Mouse (Mus musculus): ENCODE data around the gene Abat. TPM values are rescaled to one million over a fixed set of nuclear protein-coding genes. Genes with fewer than 3 reads are reported as not detected.
A peak's percentile ranks its signal among the peaks of the same experiment; 100 is the strongest.

Abat gene
- polyA plus RNA-seq (2015; fragmentation: Nextera tagmentation; extraction: Ambion mirVana), result 111 TPM in 2 replicates

DNA sequence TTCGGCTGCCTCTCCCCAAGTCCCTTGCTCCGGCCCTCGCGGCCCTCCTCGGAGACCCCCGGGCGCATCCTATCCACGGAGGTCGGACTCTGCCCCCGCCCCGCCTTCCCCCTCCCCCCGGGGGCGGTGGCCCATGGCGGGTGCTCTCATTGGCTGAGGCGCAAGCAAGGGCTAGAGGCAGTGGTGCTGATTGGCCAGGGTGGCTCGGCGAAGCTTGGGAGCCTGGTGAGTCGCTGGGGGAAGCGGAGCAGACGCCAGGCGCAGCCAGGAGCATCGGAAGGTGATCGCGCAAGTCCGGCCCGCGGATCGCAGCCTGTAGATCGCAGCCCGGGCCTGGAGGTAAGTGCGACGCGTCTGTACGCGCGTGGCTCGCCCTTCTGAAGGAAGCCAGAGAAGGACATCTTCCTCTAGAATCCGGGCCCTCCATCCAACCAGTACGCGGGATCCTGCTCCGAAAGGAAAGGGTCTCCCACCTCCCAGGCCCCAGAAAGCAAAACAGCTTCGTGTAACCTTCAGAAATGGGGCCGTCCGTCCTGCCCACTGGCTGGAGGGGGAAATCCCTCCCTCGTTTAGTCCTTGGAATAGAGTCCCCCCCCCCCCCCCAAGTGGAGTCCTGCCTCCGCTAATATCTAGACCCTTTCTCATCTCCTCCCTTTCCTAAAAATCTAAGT is at the start of gene Abat:
Abat (plus strand) TSS at position 194 of the 671 bp plus-strand sequence.
- peak within 1 kb of the TSS; percentile 76 for H3K9ac ChIP-seq (replicated peaks)
- ATAC-seq (ENCODE audit: low FRiP score), result peak; percentile 99
- no peaks in the 10 kb centered on the region for H3K36me3 ChIP-seq
- H3K9me3 ChIP-seq (replicated peaks), result no peaks in the 10 kb centered on the region
- peak within 1 kb of the TSS; percentile 72 for H3K4me3 ChIP-seq (replicated peaks)
- peak within 1 kb of the TSS; percentile 82 for H3K27ac ChIP-seq (replicated peaks)
- no peaks in the 10 kb centered on the region for H3K27me3 ChIP-seq (replicated peaks)
- H3K4me1 ChIP-seq, result peaks cover 50% of the 10 kb centered on the region
- WGBS, result under 1% methylated on average over 45 of the region's 46 CpGs
- H3K4me2 ChIP-seq, result peak within 1 kb of the TSS; percentile 75

DNA sequence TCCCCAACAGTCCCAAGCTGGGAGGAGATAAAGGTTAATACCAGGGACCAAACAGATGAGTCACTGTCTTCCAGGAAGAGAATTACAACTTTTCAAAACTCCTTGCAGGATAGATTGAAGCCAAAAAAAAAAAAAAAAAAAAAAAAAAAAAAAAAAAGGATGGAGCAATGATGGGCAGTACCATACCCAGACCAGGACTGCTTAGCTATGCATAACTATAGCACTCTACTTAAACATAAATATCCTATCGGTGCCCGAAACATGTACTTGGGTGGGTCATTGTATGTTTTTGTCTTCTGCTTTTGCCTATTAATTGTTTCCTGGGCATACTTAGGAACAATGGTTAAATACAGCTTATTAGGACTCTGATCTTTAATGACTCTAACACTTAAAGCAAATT is 43.1 kb upstream of the Abat start:
- Histone ChIP-seq H3K36me3 (no peaks in the 10 kb centered on the region), H3K9me3 (replicated peaks) (no peaks in the 10 kb centered on the region), H3K27me3 (replicated peaks) (no peaks in the 10 kb centered on the region; the same call in 1 of the 2 replicates), H3K9ac (replicated peaks) (no peak overlapping the region), H3K4me2 (peak overlapping the region; percentile 89), H3K4me1 (peaks cover 14% of the 10 kb centered on the region), H3K27ac (replicated peaks) (no peak overlapping the region), H3K4me3 (replicated peaks) (peak overlapping the region; percentile 81)
- 81% methylated on average over 2 of the region's 2 CpGs for WGBS
- ATAC-seq (ENCODE audit: low FRiP score), result peak; percentile 68; the same call in 1 of the 2 replicates

DNA sequence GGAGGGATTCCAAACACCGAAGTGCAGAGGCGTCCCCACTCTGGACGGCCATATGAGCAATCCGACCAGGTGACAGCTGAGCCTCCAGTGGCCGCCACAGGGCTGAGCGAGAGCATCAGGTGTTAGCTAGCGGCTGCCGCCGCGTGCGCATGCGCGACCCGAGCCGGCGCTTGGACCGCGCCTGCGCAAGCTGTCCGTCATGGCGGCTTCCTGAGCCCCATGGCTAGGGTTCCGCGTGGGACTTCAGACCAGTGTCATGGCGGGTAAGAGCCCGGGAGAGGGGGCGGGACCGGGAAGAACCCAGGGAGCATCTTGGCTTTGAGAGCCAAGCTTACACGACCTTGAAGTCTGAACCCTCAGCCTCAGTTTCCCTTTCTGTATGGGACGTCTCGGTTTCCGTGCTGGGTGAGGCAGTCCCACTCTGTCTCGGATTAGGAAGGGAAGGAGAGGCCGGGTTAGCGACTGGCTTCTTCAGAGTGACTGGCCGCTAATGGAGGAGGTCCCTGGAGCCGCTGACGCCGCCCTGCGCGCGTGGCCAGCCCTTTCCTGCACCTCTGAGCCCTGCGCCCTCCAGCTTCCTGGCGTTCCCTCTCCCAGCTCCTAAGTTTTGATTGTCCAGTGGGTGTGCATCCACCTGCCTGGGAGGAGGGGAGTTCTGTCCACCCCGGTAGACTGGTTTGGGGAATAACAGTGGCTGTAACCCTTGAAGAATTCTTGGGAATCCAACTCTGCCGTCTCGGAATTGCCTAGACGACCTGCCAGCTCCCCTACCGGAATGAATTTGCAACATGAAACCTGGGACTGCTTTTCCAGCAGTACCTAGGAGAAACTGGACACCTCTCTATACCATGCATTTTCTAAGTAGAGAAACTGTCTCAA is 42.4 kb upstream of the Abat start, which contains the start of gene Mettl22:
Mettl22 (plus strand) TSS at position 186 of the 879 bp plus-strand sequence.
- WGBS, result under 1% methylated on average over 48 of the region's 48 CpGs
- Histone ChIP-seq H3K9ac (replicated peaks) (peak within 1 kb of the TSS; percentile 76), H3K27ac (replicated peaks) (peak within 1 kb of the TSS; percentile 84), H3K27me3 (replicated peaks) (no peaks in the 10 kb centered on the region; the same call in 1 of the 2 replicates), H3K9me3 (replicated peaks) (no peaks in the 10 kb centered on the region), H3K4me1 (peaks cover 14% of the 10 kb centered on the region), H3K36me3 (no peaks in the 10 kb centered on the region), H3K4me2 (peak within 1 kb of the TSS; percentile 89), H3K4me3 (replicated peaks) (peak within 1 kb of the TSS; percentile 81)
- ATAC-seq (ENCODE audit: low FRiP score), result peak; percentile 98

DNA sequence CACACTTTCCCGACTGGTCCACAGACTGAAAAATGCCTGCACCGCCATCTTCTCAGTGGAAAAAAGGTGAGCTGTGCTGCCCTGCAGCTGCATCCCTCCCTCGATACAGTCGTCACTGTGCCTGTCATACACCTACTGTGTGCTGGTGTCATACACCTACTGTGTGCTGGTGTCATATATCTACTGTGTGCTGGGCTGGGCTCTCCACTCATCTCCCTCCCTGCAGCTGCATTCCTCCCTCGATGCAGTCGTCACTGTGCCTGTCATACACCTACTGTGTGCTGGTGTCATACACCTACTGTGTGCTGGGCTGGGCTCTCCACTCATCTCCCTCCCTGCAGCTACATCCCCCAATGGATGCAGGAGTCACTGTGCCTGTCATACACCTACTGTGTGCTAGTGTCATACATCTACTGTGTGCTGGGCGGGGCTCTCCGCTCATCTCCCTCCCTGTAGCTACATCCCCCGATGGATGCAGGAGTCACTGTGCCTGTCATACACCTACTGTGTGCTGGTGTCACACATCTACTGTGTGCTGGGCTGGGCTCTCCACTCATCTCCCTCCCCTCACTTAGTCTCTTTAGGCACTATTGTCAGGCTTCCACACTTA is 25.7 kb upstream of the Abat start:
- H3K9me3 ChIP-seq (replicated peaks), result no peaks in the 10 kb centered on the region
- H3K27ac ChIP-seq (replicated peaks), result no peak overlapping the region
- 96% methylated on average over 9 of the region's 9 CpGs for WGBS
- H3K36me3 ChIP-seq, result peaks cover 51% of the 10 kb centered on the region
- no peak overlapping the region for H3K4me3 ChIP-seq (replicated peaks)
- H3K4me1 ChIP-seq, result peaks cover 11% of the 10 kb centered on the region
- no peaks in the 10 kb centered on the region for H3K27me3 ChIP-seq (replicated peaks)
- H3K9ac ChIP-seq (replicated peaks), result no peak overlapping the region
- no peak overlapping the region for H3K4me2 ChIP-seq
- ATAC-seq (ENCODE audit: low FRiP score), result no peak

DNA sequence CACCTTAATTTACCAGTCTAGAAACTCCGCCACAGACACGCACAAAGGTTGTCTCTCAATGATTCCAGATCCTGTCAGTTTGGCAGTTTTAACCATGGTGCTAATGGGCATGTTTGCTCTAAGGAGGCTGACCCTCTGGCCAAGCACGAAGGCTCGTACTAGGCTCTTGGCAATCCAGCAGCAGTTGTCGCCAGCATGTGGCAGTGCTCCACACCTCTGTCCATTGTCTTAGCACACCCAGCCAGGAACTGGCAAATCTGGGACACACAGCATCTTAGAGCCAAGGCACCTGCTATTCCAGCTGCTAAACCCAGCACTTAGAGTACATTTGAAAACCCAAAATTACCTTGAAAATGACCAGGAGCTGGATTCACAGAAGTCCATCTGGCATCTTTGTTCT is 23.9 kb upstream of the Abat start:
- Histone ChIP-seq H3K4me2 (no peak overlapping the region), H3K27ac (replicated peaks) (no peak overlapping the region), H3K4me3 (replicated peaks) (no peak overlapping the region), H3K9me3 (replicated peaks) (no peaks in the 10 kb centered on the region), H3K36me3 (peaks cover 34% of the 10 kb centered on the region), H3K27me3 (replicated peaks) (no peaks in the 10 kb centered on the region; the same call in 1 of the 2 replicates), H3K4me1 (peaks cover 11% of the 10 kb centered on the region), H3K9ac (replicated peaks) (no peak overlapping the region)
- ATAC-seq (ENCODE audit: low FRiP score), result no peak
- 72% methylated on average over 5 of the region's 5 CpGs for WGBS

DNA sequence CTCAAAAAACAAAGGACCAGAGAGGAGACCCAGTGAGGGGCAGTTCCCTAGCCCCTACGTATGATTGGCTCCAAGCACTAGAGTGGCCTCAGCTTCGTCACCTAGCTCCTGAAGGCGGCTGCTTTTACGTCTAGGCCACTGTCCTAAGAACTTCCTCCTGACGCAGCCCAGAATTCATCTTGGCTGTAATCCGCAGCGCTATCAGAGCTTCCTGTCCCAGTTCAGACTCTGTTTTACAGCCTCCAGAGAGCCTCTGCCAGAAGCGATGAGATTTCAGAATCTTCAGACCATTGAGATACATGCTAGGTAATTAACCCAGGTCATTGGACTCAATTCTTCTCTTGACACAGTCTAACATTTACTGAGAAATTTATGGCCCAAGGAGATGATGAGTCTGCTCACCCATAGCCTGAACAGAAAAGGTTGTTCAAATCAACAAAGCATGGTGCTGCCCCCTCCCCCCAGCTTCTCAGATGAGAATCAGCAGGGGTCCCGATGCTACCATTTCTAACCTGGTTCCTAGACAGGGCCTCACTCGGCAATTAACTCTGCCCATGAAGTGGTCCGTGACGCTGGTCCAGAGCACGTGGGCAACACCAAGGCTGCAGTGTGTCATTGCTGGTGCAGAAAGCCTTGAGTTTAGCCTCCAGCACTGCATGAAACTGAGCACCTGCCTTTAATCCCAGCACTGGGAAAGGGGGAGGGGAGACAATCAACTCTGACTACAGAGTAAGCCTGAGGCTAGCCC is 21.3 kb upstream of the Abat start:
- Histone ChIP-seq H3K27ac (replicated peaks) (no peak overlapping the region), H3K4me2 (no peak overlapping the region), H3K36me3 (peaks cover 11% of the 10 kb centered on the region), H3K4me3 (replicated peaks) (no peak overlapping the region), H3K27me3 (replicated peaks) (no peaks in the 10 kb centered on the region; the same call in 1 of the 2 replicates), H3K4me1 (peaks cover 11% of the 10 kb centered on the region), H3K9me3 (replicated peaks) (no peaks in the 10 kb centered on the region), H3K9ac (replicated peaks) (no peak overlapping the region)
- peak; percentile 53; the same call in 1 of the 2 replicates for ATAC-seq (ENCODE audit: low FRiP score)
- WGBS, result 12% methylated on average over 13 of the region's 13 CpGs

DNA sequence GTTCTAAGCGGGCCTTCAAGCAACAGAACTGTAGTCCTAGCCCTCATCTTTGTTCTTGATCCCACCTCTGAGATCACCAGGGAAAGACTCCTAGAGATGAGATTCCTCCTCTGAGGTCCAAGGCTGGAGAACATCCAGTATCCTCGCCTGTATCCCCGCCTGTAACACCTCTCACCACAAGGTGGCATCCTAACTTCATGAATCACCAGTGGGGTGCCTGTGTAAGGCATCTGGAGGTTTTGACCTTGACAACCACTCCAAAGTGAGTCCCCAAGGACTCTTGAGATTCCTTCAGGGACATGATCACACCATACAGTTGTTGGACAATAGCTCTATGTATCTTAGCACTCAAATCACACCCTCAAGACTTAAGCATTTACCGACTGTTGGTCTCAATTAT is 19.0 kb upstream of the Abat start:
- no peaks in the 10 kb centered on the region for H3K36me3 ChIP-seq
- no peaks in the 10 kb centered on the region for H3K9me3 ChIP-seq (replicated peaks)
- H3K9ac ChIP-seq (replicated peaks), result no peak overlapping the region
- peaks cover 11% of the 10 kb centered on the region for H3K4me1 ChIP-seq
- no peak overlapping the region for H3K4me2 ChIP-seq
- 13% methylated on average over 4 of the region's 4 CpGs for WGBS
- H3K4me3 ChIP-seq (replicated peaks), result no peak overlapping the region
- 0 out of 2 replicates have a peak, but pooled peaks have one; percentile 40 for ATAC-seq (ENCODE audit: low FRiP score)
- H3K27me3 ChIP-seq (replicated peaks), result no peaks in the 10 kb centered on the region; the same call in 1 of the 2 replicates
- no peak overlapping the region for H3K27ac ChIP-seq (replicated peaks)

DNA sequence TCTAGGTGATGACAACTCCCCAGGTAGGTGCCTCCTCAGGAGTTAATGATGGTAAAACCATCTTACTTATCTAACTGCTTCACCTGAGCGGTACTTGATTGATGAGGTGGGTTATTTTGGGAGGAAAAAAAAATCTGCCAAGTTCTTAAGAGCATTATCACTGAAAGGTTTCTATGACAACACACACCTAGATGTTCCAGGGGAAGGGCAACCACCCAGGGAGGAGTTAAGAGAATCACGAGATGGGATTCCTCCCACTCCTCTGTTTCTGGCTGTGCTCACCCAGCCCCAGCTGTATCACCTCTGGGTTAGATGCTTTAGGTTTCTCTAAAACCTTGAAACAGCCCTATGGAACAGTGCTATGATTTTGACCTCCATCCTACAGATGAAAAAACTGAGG is 16.3 kb upstream of the Abat start:
- WGBS, result 61% methylated on average over 2 of the region's 2 CpGs
- ATAC-seq (ENCODE audit: low FRiP score), result no peak
- H3K4me1 ChIP-seq, result peaks cover 3% of the 10 kb centered on the region

DNA sequence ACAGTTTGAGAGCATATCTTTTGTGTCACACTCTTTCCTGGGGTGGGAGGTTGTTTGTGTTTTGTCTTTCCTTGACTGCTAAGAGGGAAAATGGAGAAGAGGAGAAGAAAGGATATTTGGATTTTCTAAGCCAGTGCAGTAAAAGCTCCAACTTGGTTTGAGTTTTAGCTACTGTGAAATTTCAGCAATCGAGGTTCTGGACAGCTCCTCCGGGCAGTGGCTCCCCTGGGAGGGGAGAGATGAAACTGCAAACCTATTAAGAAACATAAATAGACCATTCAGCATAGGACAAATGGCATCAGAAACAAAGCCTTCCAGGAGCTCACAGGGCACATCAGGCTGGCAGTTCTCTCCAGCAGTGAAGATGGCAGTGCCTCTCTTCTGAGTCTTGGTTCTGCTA is 9.0 kb upstream of the Abat start:
- Histone ChIP-seq H3K9ac (replicated peaks) (no peak overlapping the region), H3K9me3 (replicated peaks) (no peaks in the 10 kb centered on the region), H3K36me3 (no peaks in the 10 kb centered on the region), H3K4me1 (no peaks in the 10 kb centered on the region), H3K4me3 (replicated peaks) (no peak overlapping the region), H3K27ac (replicated peaks) (no peak overlapping the region), H3K27me3 (replicated peaks) (no peaks in the 10 kb centered on the region), H3K4me2 (no peak overlapping the region)
- WGBS, result 30% methylated on average over 2 of the region's 2 CpGs
- ATAC-seq (ENCODE audit: low FRiP score), result no peak

More for the DNA sequence above, 16.3 kb upstream of the Abat start:
- H3K27ac ChIP-seq (replicated peaks), result no peak overlapping the region
- H3K9ac ChIP-seq (replicated peaks), result no peak overlapping the region
- no peak overlapping the region for H3K4me3 ChIP-seq (replicated peaks)
- no peaks in the 10 kb centered on the region; the same call in 1 of the 2 replicates for H3K27me3 ChIP-seq (replicated peaks)
- H3K9me3 ChIP-seq (replicated peaks), result no peaks in the 10 kb centered on the region
- no peak overlapping the region for H3K4me2 ChIP-seq
- H3K36me3 ChIP-seq, result no peaks in the 10 kb centered on the region

DNA sequence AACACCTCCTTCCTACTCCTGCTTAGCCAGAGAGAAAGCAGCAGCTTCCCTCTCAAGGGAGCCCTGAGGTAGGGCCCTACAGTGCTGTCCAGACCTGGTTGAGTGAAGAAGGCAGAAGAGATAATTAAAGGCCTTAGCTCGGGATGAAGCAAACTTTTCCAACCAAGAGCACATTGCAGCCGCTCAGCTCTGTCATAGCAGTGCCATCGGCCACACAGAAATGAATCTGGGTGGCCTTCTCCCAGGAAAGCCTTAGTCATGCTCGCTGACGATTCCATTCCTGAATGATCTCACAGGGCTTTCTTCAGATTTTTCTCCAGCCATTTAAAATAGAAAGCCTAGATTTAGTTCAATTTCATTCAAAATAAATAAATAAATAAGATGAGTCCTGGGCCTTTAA is 3.3 kb upstream of the Abat start:
- Histone ChIP-seq H3K4me2 (no peak overlapping the region), H3K36me3 (no peaks in the 10 kb centered on the region)
- WGBS, result 77% methylated on average over 5 of the region's 5 CpGs

DNA sequence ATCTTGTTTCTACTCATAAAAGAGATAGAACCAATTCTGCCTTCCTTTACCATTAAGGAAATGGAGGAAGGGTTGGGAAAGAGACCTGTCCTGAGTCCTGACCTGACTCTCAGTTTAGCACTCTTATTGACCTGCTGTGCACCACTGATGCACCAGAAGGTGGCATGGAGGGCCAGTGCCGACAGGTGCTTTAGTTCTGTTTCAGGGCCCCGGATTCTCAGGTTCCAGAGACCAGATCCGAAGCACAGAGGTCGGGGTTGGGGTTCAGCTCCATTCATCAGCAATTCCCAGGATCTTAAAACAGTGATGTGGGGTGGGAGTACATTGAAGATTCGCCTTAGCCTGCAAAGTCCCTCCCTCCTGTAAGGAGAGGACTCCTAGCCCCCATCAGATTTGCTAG is 399 bp upstream of the Abat start:
- Histone ChIP-seq H3K27ac (replicated peaks) (peak overlapping the region; percentile 58; the same call in 1 of the 2 replicates), H3K36me3 (no peaks in the 10 kb centered on the region), H3K4me2 (peak overlapping the region; percentile 75), H3K4me1 (peaks cover 44% of the 10 kb centered on the region), H3K4me3 (replicated peaks) (peak overlapping the region; percentile 72), H3K9ac (replicated peaks) (peak overlapping the region; percentile 40), H3K9me3 (replicated peaks) (no peaks in the 10 kb centered on the region), H3K27me3 (replicated peaks) (no peaks in the 10 kb centered on the region)
- peak; percentile 36; the same call in 1 of the 2 replicates for ATAC-seq (ENCODE audit: low FRiP score)
- WGBS, result 2% methylated on average over 5 of the region's 5 CpGs

More for the DNA sequence above, 3.3 kb upstream of the Abat start:
- Histone ChIP-seq H3K9me3 (replicated peaks) (no peaks in the 10 kb centered on the region), H3K4me3 (replicated peaks) (no peak overlapping the region), H3K9ac (replicated peaks) (no peak overlapping the region), H3K27me3 (replicated peaks) (no peaks in the 10 kb centered on the region), H3K4me1 (peaks cover 18% of the 10 kb centered on the region), H3K27ac (replicated peaks) (no peak overlapping the region)
- ATAC-seq (ENCODE audit: low FRiP score), result no peak

All from neural tube, embryonic 15.5 days (tissue).